Mouse (Mus musculus) myocyte (in vitro differentiated cells): ENCODE measurements at regions not wholly inside any gene's neighbourhood (a gene's known extent, or its start where the extent isn't known, plus 50 kb on each side); places are given as distances from the start of the nearest gene placed in this dataset.
A peak's percentile ranks its signal among the peaks of the same experiment; 100 is the strongest.

Source experiments
- H3K27me3 ChIP-seq: one replicate; pipeline ENCODE4 v1.6.1; 2011; ENCODE audit not compliant: control insufficient read depth, insufficient read depth, insufficient read length
- H3K36me3 ChIP-seq: one replicate; pipeline ENCODE4 v1.6.1; 2011; ENCODE audit not compliant: control insufficient read depth, insufficient read depth
- H3K4me2 ChIP-seq: one replicate; pipeline ENCODE4 v1.6.1; 2011; ENCODE audit warnings: low read depth, control low read depth
- H3K4me3 ChIP-seq: one replicate; pipeline ENCODE4 v1.5.1; 2011; ENCODE audit warnings: mild to moderate bottlenecking, control low read depth, moderate library complexity
- H3K79me2 ChIP-seq: one replicate; pipeline ENCODE4 v1.6.1; 2011; ENCODE audit not compliant: control insufficient read depth, insufficient read depth
- H3ac ChIP-seq: one replicate; pipeline ENCODE4 v1.6.1; 2011; ENCODE audit not compliant: control insufficient read depth, insufficient read length
- CEBPB ChIP-seq: IDR thresholded peaks from 2 replicates; pipeline ENCODE4 v1.6.1; 2011; ENCODE audit warnings: mild to moderate bottlenecking, moderate library complexity; ENCODE audit not compliant: poor library complexity, insufficient read depth, severe bottlenecking
- E2F4 ChIP-seq: IDR thresholded peaks from one replicate; pipeline ENCODE4 v1.6.1; 2011; ENCODE audit warnings: mild to moderate bottlenecking, control low read depth, moderate library complexity; ENCODE audit not compliant: insufficient read depth
- MAX ChIP-seq: IDR thresholded peaks from one replicate; pipeline ENCODE4 v1.6.1; 2011; ENCODE audit warnings: low read depth, mild to moderate bottlenecking, control low read depth
- MYOD1 ChIP-seq, 3 experiments: IDR thresholded peaks; one replicate each; pipeline ENCODE4 v1.6.1; 2011; ENCODE audit warnings: control low read depth in 2 of 3, low read depth in 2 of 3, mild to moderate bottlenecking in 2 of 3, moderate library complexity in 1 of 3; ENCODE audit not compliant: insufficient read length in 2 of 3, control insufficient read depth in 1 of 3
- MYOG ChIP-seq, 3 experiments: IDR thresholded peaks; one replicate each; pipeline ENCODE4 v1.6.1; 2011; ENCODE audit warnings: control low read depth in 2 of 3, low read depth in 2 of 3, mild to moderate bottlenecking in 2 of 3; ENCODE audit not compliant: insufficient read length in 2 of 3, control insufficient read depth in 1 of 3, insufficient read depth in 1 of 3
- POLR2A ChIP-seq: IDR thresholded peaks from one replicate; pipeline ENCODE4 v1.6.1; 2011; ENCODE audit warnings: low read depth, mild to moderate bottlenecking, control low read depth, moderate library complexity; ENCODE audit not compliant: insufficient read length
- POLR2AphosphoS2 ChIP-seq: IDR thresholded peaks from one replicate; pipeline ENCODE4 v1.6.1; 2011; ENCODE audit warnings: low read depth, control low read depth; ENCODE audit not compliant: insufficient read length
- REST ChIP-seq: IDR thresholded peaks from one replicate; pipeline ENCODE4 v1.6.1; 2011; ENCODE audit warnings: mild to moderate bottlenecking, control low read depth, moderate library complexity; ENCODE audit not compliant: insufficient read depth, insufficient read length
- SRF ChIP-seq: IDR thresholded peaks from one replicate; pipeline ENCODE4 v1.6.1; 2011; ENCODE audit warnings: low read depth; ENCODE audit not compliant: control insufficient read depth, insufficient read length
- TCF12 ChIP-seq: IDR thresholded peaks from one replicate; pipeline ENCODE4 v1.6.1; 2011; ENCODE audit warnings: mild to moderate bottlenecking, control low read depth; ENCODE audit not compliant: poor library complexity, insufficient read depth, severe bottlenecking
- TCF3 ChIP-seq: IDR thresholded peaks from one replicate; pipeline ENCODE4 v1.6.1; 2011; ENCODE audit warnings: low read depth, control low read depth; ENCODE audit not compliant: insufficient read length
- USF1 ChIP-seq: IDR thresholded peaks from one replicate; pipeline ENCODE4 v1.6.1; 2011; ENCODE audit warnings: low read depth, mild to moderate bottlenecking, control low read depth, moderate library complexity

GRCm38 (mm10) chr13:97546936-97547335 lies 213.5 kb downstream of the Gm10260 start:
- no peak for TF ChIP-seq TCF12
- no peak for TF ChIP-seq SRF
- no peak for TF ChIP-seq MYOG (IDR thresholded peaks at IDR 0.05; ENCODE audit: control insufficient read depth in 1 of 3, insufficient read depth in 1 of 3, insufficient read length in 2 of 3, low read depth in 2 of 3)
- TF ChIP-seq E2F4 = no peak
- no peak for TF ChIP-seq USF1
- no peak for TF ChIP-seq POLR2AphosphoS2
- no peak for TF ChIP-seq MYOD1 (IDR thresholded peaks at IDR 0.05; ENCODE audit: control insufficient read depth in 1 of 3, insufficient read length in 2 of 3, low read depth in 2 of 3)
- TF ChIP-seq CEBPB = no peak
- TF ChIP-seq TCF3 = no peak
- no peak for TF ChIP-seq MAX
- no peak for TF ChIP-seq POLR2A

GRCm38 (mm10) chr13:97545971-97546454 lies 214.4 kb downstream of the Gm10260 start:
- TF ChIP-seq POLR2A = peak; percentile 21
- TF ChIP-seq SRF = no peak
- TF ChIP-seq TCF3 = no peak
- TF ChIP-seq MAX = peak; percentile 66
- peak; percentile 79 for TF ChIP-seq USF1
- H3K4me3 ChIP-seq = no peak overlapping the region
- H3ac ChIP-seq = no peak overlapping the region
- no peaks in the 10 kb centered on the region for H3K36me3 ChIP-seq
- no peaks in the 10 kb centered on the region for H3K79me2 ChIP-seq
- no peaks in the 10 kb centered on the region for H3K27me3 ChIP-seq
- peak overlapping the region; percentile 41 for H3K4me2 ChIP-seq

More at GRCm38 (mm10) chr13:97546936-97547335, 213.5 kb downstream of the Gm10260 start:
- Histone ChIP-seq H3K27me3 (no peaks in the 10 kb centered on the region), H3K4me3 (no peak overlapping the region), H3K4me2 (peak overlapping the region; percentile 16), H3K36me3 (no peaks in the 10 kb centered on the region), H3ac (no peak overlapping the region), H3K79me2 (no peaks in the 10 kb centered on the region)

- Histone ChIP-seq H3K4me2 (peak overlapping the region; percentile 61), H3K36me3 (no peaks in the 10 kb centered on the region), H3K79me2 (no peaks in the 10 kb centered on the region), H3K4me3 (no peak overlapping the region), H3K27me3 (no peaks in the 10 kb centered on the region), H3ac (no peak overlapping the region)
- TF ChIP-seq MYOG (IDR thresholded peaks at IDR 0.05; ENCODE audit: control insufficient read depth in 1 of 3, insufficient read depth in 1 of 3, insufficient read length in 2 of 3, low read depth in 2 of 3) (no peak), POLR2AphosphoS2 (no peak), TCF12 (no peak), USF1 (no peak), SRF (no peak)
Observed at GRCm38 (mm10) chr13:97539686-97540085, 220.7 kb downstream of the Gm10260 start.

- H3K4me2 ChIP-seq = no peak overlapping the region
- TF ChIP-seq POLR2A (no peak), MYOD1 (IDR thresholded peaks at IDR 0.05; ENCODE audit: control insufficient read depth in 1 of 3, insufficient read length in 2 of 3, low read depth in 2 of 3) (no peak), MYOG (IDR thresholded peaks at IDR 0.05; ENCODE audit: control insufficient read depth in 1 of 3, insufficient read depth in 1 of 3, insufficient read length in 2 of 3, low read depth in 2 of 3) (no peak)
- H3K36me3 ChIP-seq = no peaks in the 10 kb centered on the region
- no peak overlapping the region for H3ac ChIP-seq
- H3K27me3 ChIP-seq = no peaks in the 10 kb centered on the region
- no peak overlapping the region for H3K4me3 ChIP-seq
- H3K79me2 ChIP-seq = no peaks in the 10 kb centered on the region
Observed at GRCm38 (mm10) chr13:97538441-97538840, 222.0 kb downstream of the Gm10260 start.

DNA sequence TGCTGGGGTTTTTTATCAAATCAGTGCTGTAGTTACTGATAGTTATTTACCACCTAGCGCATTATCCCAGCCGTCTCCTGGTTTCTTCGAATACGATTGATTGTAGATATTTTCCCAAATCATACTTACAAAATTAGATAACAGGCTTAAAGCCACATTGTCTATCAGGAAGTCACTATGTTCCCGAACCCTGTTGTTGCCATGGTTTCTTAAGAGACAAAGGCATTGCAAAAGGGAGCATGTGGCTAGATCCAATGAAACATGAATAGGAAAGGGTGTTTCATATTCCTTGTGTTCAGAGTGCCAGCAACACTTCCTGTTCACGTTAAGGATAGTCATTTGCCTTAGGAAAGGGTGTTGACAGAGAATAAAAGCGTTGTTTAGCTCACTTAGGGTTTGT lies 222.7 kb downstream of the Gm10260 start:
- H3K36me3 ChIP-seq = no peaks in the 10 kb centered on the region
- no peaks in the 10 kb centered on the region for H3K79me2 ChIP-seq
- no peak for TF ChIP-seq POLR2AphosphoS2
- no peak for TF ChIP-seq MAX
- no peak for TF ChIP-seq REST
- TF ChIP-seq E2F4 = no peak
- TF ChIP-seq CEBPB = no peak
- TF ChIP-seq SRF = no peak
- TF ChIP-seq MYOG (IDR thresholded peaks at IDR 0.05; ENCODE audit: control insufficient read depth in 1 of 3, insufficient read depth in 1 of 3, insufficient read length in 2 of 3, low read depth in 2 of 3) = no peak
- TF ChIP-seq TCF12 = no peak
- no peak for TF ChIP-seq TCF3
- H3K4me3 ChIP-seq = no peak overlapping the region
- H3K4me2 ChIP-seq = no peak overlapping the region
- H3ac ChIP-seq = no peak overlapping the region
- no peaks in the 10 kb centered on the region for H3K27me3 ChIP-seq

DNA sequence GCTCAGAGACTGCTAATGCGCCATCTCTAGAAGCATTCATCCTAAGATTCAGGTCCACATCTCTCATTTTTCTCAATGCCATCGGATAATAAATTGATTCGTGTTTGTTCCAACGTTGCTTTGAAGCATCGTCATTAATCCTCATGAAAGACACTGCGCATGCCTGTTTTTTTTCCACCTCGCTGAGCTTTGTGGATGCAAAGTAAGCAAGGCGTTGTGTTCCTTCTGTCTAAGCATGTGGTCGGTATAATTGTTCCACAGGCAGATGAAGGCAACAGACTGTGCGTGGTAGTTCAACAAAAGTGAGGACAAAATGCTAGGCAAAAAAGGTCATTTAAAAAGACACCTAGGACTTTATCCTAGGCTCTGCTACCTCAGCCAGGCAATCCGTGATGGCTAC lies 223.2 kb downstream of the Gm10260 start:
- Histone ChIP-seq H3K4me3 (no peak overlapping the region), H3K27me3 (no peaks in the 10 kb centered on the region), H3K4me2 (no peak overlapping the region), H3K79me2 (no peaks in the 10 kb centered on the region), H3K36me3 (no peaks in the 10 kb centered on the region), H3ac (no peak overlapping the region)
- no peak for TF ChIP-seq POLR2AphosphoS2
- TF ChIP-seq POLR2A = no peak
- no peak for TF ChIP-seq TCF3
- TF ChIP-seq REST = no peak
- no peak for TF ChIP-seq TCF12
- no peak for TF ChIP-seq CEBPB
- no peak for TF ChIP-seq SRF
- no peak for TF ChIP-seq MYOD1 (IDR thresholded peaks at IDR 0.05; ENCODE audit: control insufficient read depth in 1 of 3, insufficient read length in 2 of 3, low read depth in 2 of 3)
- no peak for TF ChIP-seq E2F4
- no peak for TF ChIP-seq USF1
- TF ChIP-seq MYOG (IDR thresholded peaks at IDR 0.05; ENCODE audit: control insufficient read depth in 1 of 3, insufficient read depth in 1 of 3, insufficient read length in 2 of 3, low read depth in 2 of 3) = no peak
- TF ChIP-seq MAX = no peak
